Mouse (Mus musculus): Measurements from ENCODE around the gene Fut1. TPM values are rescaled to one million over a fixed set of nuclear protein-coding genes. Genes with fewer than 3 reads are reported as not detected.

Fut1 gene
- not detected for total RNA-seq (2021)
- long read RNA-seq, experiment 1, partial matches to known transcripts = 0 of 1 reads
- long read RNA-seq, experiment 1, other reads (novel, unspliced or antisense) = 0 of 1 reads
- long read RNA-seq, experiment 2 = 0 reads

DNA sequence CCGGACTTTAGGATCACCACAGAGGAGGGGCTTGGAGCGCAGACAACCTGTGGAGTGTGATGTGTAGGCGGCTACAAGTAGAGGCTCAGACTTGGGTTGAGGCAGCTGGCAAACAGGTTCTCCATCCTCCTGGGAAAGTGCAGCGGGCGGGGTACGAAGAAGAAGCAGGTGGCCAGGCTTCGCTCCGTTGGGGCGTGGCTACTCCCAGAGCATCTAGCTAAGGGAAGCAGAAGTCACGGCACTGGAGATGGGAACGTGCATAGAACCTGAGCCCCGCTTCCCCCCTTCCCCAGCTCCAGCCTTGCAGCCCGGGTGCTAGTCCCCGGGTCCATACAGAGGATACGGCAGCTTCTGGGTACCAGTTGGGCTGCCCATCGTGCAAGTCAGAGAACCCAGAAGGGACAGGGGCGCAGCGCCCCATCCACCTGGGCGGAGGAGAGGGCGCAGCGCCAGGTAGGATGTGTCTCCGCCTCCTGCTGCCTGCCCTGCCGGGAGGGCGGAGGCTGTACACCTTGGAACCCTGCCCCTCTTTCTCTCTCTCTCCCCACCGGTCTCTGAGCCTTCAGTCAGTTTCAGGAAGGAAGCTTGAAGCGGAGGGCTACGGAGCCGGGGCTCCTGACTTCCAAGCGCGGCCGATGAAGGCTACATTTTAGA is at the start of gene Fut1:
Fut1 (plus strand) TSS at position 248 of the 654 bp plus-strand sequence.
- no peak for DNase-seq (ENCODE audit: low spot score in 2 of 2)

DNA sequence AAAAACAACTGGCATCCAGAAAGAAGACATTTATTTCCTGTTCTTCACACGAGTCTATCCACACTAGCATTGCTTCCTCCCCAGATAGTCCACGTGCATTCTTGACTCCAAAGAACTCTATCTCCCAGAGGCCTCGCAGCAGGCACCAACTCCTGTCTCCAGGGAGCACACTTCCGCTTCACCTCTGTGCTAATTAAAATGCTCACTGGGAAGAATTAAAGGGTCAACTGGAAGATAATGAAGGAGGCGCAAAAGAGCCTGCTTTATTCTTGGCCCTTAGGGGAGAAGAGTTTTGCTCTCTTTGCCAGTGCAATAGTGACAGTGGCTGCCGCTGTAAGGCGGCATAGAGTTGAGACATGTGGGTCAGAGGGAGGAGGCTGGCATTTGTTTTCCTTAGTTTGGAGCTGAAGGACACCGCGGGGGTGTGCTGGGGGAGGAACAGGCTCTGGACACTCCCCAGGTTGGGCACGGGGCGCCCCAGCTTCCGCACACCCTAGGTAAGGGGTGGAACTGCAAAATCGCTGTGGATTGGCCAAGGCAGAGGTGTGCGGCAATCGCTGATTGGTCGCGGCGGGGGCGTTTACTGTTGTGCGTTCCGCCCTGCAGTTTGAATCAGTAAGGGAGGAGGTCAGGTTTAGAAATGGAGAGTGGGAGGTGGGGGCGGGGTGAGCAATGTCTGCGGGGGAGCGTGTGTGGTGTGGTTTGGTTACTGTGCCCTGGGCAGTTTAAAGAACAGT is 49.1 kb upstream of the Fut1 start:
- DNase-seq (ENCODE audit: low spot score in 2 of 2) = peak; percentile 65 to 85

DNA sequence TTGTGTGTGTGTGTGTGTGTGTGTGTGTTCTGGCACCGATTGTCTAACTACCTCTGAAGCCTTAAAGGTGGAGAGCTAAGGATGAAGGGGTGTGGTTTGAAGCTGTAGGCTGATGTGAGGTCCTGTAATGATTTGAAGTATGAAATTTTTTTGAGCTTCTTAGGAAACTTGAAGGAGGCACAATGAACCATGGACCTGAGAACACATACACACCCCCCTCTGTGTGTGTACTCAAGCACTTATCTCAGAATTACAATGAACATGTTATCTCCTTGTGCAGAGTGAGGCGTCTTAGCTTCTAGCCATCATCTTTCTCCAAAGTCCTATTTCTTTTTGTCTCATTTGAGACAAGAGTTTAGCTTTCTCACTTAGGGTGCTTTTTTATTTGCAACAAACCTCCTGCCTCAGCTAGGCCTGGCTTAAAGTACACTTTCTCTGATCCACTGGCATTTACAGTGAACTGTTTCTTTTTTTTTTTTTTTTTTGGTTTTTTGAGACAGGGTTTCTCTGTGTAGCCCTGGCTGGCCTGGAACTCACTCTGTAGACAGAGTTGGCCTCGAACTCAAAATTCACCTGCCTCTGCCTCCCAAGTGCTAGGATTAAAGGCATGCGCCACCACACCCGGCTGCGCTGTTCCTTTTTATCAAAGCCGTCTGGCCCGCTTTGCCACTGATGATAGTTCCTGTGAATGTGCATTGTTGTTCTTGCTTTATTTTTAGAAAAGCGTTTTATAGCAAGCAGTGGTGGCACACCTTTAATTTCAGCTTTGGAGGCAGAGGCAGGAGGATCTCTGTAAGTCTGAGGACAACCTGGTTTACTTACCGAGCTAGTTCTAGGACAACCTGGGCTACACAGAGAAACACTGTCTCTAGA is 48.3 kb upstream of the Fut1 start:
- DNase-seq (ENCODE audit: low spot score in 2 of 2) = no peak

DNA sequence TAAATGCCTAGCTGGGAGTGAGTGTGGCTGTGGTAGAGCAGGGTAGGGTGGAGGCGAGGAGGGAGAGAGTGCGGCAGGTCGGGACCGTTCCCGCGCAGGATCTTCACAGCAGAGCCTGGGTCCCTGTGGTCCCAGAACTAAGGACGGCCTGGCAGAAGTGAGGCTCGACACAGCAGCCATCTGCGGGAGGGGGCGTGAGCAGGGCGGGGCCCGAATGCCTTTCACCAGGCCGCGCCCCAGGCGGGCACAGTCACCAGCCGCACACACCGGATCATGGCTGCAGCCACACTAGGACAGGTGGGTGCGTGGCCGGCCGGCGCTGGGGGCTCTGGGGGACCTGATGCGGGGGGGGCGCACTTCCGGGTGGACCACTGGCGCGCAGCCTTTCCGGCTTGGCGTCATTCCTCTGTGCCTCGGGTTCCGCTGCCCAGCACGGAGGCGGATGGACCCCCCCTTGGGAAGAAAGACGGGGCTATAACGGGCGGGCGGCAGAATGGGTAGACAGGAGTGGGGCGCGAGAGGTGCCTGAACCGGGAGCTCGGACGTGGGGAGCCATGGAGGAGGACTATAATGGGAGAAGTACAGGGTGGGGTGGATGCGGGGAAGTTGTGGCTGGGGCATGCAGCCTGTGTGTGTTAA is 46.9 kb upstream of the Fut1 start, which contains the start of gene Bcat2:
Bcat2 (plus strand) TSS at position 51 of the 639 bp plus-strand sequence.
- peak; percentile 50 to 70 for DNase-seq (ENCODE audit: low spot score in 2 of 2)

DNA sequence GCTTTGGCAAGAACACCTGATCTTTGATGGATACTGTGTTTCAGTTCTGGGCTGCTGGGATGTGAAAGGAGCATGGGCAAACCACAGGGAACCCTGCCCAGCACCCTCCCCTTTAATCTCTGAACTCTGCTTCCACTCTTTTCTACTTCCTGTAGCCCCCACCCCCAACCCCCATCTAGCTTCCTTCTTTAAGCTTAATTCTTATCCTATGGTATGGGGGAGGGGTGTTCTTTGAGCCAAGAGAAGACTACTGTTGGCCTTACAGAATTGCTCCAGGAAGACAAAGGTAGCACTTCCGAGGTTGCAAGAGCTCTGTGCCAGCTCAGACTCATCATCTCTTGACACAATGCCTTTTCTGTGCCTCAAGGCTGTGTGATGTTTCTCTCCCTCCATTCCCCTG is 45.1 kb upstream of the Fut1 start:
- DNase-seq (ENCODE audit: low spot score in 2 of 2) = no peak

DNA sequence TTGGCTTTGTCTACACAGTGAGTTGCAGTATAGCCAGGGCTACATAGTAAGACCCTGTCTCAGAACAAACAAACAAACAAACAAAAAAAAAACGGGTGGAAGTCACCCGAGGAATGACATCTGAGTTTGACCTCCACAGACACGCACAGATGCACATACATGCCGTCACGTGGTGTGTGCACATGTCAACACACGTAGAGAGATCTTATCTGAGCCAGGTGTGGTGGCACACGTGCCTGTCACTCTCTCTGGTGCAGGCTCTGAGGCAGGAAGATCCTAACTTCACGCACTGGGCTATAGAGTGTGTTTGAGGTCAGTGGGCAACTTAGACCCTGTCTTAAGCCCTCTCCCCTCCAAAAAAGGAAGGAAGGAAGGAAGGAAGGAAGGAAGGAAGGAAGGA is 43.1 kb upstream of the Fut1 start:
- DNase-seq (ENCODE audit: low spot score in 2 of 2) = no peak

DNA sequence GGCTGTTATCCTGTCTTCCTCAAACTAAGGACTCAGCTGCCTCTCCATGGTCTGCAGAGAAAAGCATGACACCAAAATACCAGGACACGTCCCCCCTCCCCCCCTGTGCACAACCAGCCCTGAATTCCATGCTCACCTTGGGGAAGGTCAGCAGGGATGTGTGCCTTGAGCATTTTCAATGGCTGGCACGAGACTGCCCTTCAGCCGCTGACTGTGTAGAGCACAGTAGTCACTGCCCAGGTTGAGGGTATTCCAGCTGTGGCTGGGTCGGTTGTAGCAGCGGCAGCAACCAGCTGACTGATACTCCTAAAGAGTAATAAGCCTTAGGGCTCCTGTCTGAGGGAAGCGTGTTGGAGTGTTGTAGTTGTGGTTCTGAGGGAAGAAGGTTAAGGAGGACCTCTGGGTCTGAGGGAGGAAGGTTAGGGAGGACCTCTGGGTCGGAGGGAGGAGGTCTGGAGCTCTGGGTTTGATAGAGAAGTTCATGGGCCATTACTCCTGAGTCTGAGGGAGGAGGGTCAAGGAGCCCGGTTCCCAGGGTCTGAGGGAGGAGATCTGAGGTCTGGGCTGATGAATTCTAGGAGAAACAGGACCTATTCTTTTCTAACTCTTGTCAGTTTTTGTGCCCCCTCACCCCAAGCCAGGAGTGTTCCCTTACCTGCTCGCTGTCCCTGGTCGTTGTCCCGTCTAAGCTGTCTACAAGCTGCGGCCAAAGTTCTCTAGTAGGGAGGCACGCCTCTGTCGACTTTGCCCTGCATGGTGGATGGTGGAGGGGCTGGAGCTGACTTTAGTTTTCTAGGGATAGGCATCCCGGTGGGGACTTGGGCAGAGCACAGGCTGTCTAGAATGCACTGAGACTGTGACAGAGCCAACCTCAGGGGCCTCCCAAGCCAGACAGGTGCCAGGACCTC is 42.4 kb upstream of the Fut1 start:
- DNase-seq (ENCODE audit: low spot score in 2 of 2) = no peak

DNA sequence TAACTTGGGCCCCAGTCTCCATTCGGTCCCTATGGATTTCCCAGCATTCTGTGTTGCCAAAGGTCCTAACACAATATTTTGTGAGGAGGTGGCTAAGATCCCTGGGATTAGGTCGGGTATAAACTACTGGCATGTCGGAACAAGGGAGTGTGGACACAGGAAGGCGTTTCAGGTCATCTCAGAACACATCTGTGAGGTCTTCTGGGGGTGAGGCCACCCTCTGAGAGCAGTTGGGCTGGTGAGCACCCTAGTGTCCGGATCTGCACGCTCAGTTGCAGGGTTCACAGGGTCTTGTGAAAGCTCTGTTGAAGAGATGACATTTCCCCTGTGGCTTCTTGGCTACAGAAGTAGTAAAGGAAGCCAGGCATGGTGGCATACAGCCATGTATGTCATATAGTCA is 31.2 kb upstream of the Fut1 start:
- no peak for DNase-seq (ENCODE audit: low spot score in 2 of 2)

DNA sequence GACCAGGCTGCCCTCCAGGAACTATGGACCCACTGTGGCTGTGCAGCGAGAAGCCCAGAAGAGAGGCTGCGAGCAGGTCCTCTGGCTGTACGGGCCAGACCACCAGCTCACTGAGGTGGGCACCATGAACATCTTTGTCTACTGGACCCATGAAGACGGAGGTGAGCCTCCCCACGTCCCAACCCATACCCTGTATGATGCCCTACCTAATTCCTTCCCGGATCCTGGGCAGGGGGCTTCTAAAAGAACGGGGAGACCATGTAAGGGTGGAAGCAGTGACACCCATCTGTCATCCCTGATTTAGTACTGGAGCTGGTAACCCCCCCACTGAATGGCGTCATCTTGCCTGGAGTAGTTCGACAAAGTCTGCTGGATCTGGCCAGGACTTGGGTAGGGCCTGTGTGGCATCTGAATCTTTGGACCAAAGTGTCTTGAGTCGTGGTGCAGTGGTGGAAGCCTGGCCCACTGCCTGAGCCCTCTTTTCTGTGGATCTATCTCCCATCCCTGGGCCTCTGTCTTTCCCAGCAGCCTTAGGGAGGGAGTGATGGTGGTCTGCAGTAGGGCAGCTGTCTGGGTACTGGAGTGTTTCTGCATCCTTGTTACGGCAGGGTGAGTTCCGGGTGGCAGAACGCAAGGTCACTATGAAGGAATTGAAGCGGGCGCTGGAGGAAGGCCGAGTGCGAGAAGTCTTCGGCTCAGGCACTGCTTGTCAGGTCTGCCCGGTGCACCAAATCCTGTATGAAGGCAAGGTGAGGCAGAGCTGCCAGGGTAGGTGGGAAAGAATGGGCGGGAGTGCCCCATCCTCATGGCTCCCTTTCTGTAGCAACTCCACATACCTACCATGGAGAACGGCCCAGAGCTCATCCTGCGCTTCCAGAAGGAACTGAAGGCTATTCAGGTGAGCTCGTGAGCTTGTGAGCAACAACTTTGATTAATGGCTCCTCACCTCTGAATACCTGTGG is 29.2 kb upstream of the Fut1 start:
- DNase-seq (ENCODE audit: low spot score in 2 of 2) = no peak

DNA sequence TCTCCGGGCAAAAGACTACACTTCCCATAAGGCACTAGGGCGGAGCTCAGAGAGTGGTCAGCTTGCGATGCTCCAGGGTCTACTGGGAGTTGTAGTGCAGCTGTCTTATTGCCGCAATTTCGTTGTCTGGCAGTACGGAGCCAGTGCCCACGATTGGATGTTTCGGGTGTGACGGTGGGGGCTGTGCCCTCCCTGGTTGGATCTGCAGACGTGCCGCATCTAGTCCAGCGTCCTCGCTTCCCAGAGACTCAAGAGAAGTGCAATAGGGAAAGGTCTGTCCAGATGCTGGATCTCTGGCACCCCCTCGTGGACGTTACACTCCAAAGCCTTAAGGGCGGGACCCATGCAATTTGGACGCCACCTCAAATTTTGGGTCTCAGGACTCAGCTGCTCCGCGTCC is 27.9 kb upstream of the Fut1 start:
- peak; percentile 75 to 94 for DNase-seq (ENCODE audit: low spot score in 2 of 2)

DNA sequence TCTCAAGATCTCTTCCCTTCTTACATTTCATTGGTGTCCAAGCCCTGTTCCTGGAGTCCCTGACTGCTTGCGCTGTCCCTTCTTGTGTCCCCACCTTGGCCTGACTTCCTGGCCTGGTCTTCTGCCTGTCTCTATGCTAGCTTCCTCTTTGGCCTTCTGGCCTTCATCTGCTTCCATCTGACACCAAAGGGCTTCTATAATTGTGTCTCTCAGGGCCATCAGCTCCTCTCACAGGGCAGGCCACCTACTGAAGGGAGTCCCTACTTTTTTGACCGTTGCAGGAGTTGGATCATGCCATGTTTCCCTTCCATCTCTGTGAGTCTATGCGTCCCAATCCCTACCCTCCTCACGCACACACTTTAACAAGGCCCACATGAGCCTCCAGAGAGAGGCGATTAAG is 27.2 kb upstream of the Fut1 start:
- DNase-seq (ENCODE audit: low spot score in 2 of 2) = no peak

DNA sequence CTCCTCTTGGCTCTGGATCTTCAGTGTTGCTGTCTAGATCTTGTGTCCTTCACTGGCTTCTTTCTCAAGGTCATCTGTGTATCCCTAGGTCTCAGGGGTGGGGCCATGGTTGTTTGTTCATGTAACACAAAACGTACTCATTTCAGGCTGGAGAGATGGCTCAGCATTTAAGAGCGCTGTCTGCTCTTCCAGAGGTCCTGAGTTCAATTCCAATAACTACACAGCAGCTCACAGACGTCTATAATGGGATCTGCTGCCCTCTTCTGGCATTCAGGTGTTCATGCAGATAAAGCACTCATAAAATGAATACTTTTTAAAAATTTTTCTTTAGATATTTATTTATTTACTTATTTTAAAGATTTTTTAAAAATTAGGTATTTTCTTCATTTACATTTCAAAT is 26.2 kb upstream of the Fut1 start:
- no peak for DNase-seq (ENCODE audit: low spot score in 2 of 2)

DNA sequence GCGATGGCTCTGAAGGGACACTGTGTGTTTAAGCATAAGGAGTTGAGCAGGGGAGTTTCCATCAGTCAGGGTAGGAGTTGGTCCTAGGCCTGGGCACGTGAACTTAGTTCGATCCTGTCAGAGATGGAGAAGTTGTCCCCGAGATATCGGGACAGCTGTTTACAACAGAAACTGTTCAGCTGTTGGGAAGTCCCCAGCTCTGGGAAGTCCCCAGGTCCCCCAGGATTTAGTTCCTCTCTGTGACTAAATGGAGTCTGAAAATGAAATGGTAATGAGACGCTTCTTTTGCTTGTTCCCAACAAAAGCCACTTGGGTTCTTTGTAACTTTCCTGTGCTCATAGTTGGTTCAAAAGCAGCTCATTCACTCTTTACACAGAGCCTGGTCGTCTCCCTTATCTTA is 25.2 kb upstream of the Fut1 start:
- no peak for DNase-seq (ENCODE audit: low spot score in 2 of 2)

DNA sequence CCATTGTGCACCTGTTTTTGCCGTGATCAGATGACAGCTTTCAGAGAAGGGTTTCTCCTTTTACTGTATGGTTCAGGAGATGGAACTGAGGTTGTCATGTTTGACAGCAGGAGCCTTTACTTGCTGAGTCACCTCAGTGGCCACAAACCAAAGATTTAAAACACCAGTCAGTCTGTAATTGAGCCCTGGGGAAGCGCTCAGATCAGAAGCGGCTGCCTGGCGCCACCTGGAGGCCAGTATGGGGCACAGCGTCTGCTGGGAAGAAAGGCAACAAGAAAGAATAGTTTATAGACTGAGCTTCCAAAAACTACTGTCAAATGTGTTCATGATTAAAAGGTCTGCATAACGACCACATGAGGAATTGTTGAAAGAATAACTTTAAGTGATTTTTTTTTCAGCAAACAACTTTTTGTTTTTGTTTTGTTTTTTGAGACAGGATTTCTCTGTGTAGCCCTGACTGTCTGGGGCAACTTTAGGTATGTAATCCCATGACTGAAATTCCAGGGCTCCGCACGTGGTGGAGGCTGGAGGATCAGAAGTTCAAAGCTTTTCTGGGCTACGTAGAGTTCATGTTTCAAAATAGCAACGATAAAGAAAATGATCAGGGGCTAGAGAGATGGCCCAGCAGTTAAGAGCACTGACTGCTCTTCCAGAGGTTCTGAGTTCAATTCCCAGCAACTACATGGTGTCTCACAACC is 23.8 kb upstream of the Fut1 start:
- DNase-seq (ENCODE audit: low spot score in 2 of 2) = peak in 1 of 2 experiments; percentile 58

DNA sequence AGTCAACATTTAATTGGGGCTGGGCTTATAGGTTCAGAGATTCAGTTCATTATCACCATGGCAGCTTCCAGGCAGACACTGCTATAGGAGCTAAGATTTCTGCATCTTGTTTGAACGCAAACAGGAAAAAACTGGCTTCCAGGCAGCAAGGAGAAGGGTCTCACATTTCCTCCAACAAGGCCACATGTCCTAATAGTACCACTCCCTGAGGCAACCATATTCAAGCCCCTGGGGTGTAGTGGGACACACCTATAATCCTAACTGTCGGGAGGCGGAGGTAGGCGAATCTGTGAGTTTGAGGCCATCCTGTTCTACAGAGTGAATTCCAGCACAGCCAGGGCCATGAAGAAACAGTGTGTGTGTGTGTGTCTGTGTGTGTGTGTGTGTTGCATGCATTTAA is 21.9 kb upstream of the Fut1 start:
- no peak for DNase-seq (ENCODE audit: low spot score in 2 of 2)

DNA sequence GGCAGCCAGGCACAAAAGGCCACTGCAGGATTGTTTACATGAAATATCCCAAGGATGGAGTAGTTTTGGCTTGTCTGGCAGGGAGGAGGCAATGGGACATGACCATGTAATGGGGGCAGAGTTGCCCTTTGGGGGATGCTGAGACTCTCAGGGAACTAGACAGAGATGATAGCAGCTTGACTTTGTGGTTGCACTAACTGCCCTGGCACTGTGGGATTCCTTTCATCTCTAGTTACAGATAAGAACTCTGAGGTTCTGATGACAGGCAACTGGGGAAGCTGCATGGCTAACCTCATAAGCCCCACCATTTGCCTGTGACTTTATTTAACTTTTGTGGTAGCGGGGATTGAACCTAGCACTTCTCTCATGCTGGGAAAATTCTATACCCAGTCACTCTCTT is 21.0 kb upstream of the Fut1 start:
- DNase-seq (ENCODE audit: low spot score in 2 of 2) = no peak

DNA sequence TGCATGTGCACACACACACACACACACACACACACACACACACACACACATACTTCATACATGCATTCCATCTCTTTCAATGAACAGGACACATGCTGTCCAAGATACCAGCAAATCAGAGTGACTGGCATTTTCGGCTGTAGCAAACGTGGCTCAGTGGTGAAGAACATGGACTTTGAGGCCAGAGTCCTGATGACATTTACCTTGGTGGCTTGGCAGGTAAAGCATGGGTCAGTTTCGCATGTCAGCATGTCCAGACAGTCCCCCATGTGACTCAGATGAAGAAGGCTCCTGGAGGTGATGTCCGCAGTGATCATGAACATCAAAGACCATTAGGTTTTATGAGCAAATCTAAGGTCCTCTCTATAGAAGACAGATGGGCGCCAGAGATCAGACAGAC is 20.1 kb upstream of the Fut1 start:
- no peak for DNase-seq (ENCODE audit: low spot score in 2 of 2)

DNA sequence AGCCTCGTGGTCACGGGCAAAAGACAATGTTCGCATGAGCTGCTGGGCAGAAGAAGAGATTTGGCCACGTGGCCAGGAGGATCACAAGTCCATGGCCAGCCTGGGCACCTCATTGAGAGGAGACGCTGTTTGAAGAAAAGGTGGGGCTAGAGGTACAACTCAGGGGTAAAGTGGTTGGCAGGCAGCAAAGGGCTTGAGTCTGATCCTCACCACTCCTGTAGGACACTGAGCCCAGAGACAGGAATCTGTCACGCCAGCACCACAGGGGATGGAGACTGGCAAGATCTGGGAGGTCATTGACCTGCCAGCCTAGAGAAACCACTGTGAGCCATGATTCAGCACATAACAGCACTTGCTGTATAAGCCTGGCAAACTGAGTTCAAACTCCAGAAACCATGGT is 19.6 kb upstream of the Fut1 start:
- peak in 1 of 2 experiments; percentile 16 for DNase-seq (ENCODE audit: low spot score in 2 of 2)
